In genomic region chr12:29708166-29708565, GRCm38 (mm10) we compare ENCODE assay signal across 16 mouse cellular contexts.
"Had no signal": no experiment of that assay in that cellular context is flagged by ENCODE, and none has a peak within 500 bp of the region (broad histone marks: within the 10 kb centered on the region; RNA-seq: fewer than 3 reads in every experiment).

No protein-coding gene starts in this region.

- H3K9ac ChIP-seq: limb, embryonic 12.5 days; liver, embryonic 13.5 days; liver, postnatal 0 days; lung, embryonic 15.5 days had no signal

- H3K9me3 ChIP-seq: limb, embryonic 12.5 days; liver, embryonic 13.5 days; lung, embryonic 15.5 days; megakaryocyte, embryonic 14.5 days had no signal

- H3K27ac ChIP-seq: limb, embryonic 12.5 days; liver, embryonic 13.5 days; lung, embryonic 15.5 days; macrophage had no signal

- H3K27me3 ChIP-seq: limb, embryonic 12.5 days; liver, embryonic 13.5 days; lung, embryonic 15.5 days; megakaryocyte, embryonic 14.5 days had no signal

- H3K4me2 ChIP-seq: limb, embryonic 12.5 days; liver, embryonic 13.5 days; lung, embryonic 15.5 days; midbrain, embryonic 11.5 days had no signal

- H3K4me3 ChIP-seq: limb, embryonic 12.5 days; liver, embryonic 13.5 days; lung, embryonic 15.5 days; megakaryocyte, embryonic 14.5 days had no signal

- H3K36me3 ChIP-seq: limb, embryonic 12.5 days; liver, embryonic 13.5 days; lung, embryonic 15.5 days had no signal

- ATAC-seq: liver, postnatal 0 days; midbrain, embryonic 16.5 days had no signal

- DNase-seq: kidney, adult 11 months; kidney, postnatal 10 days; kidney, postnatal 4 days; liver; liver, embryonic 13.5 days; liver, postnatal 0 days; lung, postnatal 14 days; spleen, adult 18-20 months; thymus, adult 2 months; thymus, postnatal 25 days had no signal

- H3K4me1 ChIP-seq: liver, embryonic 13.5 days; megakaryocyte, embryonic 14.5 days had no signal
